Mouse (Mus musculus): ENCODE results near the gene Arap2. TPM values are rescaled to one million over a fixed set of nuclear protein-coding genes. Genes with fewer than 3 reads are reported as not detected.

The Arap2 gene
- polyA plus RNA-seq, 1 experiment from 2014 or later: 2.1 TPM

DNA sequence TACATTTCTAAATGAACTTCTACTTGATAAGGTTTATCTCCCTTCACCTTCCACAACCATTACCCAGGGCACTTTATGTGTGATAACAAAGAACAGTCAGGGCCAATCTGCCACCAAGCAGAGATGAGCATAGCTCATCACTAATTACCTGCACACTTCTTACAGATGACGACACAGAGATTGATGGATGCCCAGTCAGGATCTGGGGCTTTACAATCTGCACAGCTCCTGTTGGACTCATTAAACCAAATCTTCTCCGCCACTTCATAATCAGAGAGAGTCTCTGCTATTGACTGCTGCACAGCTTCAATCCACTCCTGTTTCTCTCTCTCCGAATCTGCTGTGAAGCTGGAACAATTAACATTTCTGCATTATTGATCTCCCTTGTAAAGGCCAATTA lies 82.8 kb downstream of the Arap2 start:
- Histone ChIP-seq H3K27ac (replicated peaks) (no peak overlapping the region), H3K4me2 (no peak overlapping the region), H3K9me3 (replicated peaks) (no peaks in the 10 kb centered on the region), H3K36me3 (replicated peaks) (no peaks in the 10 kb centered on the region), H3K4me1 (replicated peaks) (no peaks in the 10 kb centered on the region), H3K27me3 (no peaks in the 10 kb centered on the region), H3K9ac (no peak overlapping the region), H3K4me3 (replicated peaks) (no peak overlapping the region)
- no peak for ATAC-seq (ENCODE audit: insufficient read depth)
- WGBS (ENCODE audit: insufficient replicate concordance): 63% methylated on average over 3 of the region's 3 CpGs

DNA sequence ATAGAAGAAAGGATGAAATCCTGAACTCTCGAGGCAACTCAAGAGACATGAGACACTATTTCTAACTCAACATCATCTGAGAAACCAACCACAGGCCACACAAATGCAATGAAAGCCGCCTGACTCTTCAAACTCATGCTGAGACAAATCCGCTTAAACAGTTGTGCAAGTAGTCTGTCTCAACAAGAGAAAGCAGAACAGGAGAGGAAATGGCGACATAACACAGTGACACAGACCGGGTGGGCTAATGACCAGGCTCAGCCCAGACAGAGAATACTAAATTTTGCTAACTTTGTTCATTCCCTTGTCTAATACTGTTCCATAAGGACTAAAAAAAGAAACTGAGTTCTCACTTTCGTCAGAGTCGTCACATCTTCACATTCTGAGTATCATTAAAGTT lies 88.6 kb downstream of the Arap2 start:
- H3K4me2 ChIP-seq: no peak overlapping the region

DNA sequence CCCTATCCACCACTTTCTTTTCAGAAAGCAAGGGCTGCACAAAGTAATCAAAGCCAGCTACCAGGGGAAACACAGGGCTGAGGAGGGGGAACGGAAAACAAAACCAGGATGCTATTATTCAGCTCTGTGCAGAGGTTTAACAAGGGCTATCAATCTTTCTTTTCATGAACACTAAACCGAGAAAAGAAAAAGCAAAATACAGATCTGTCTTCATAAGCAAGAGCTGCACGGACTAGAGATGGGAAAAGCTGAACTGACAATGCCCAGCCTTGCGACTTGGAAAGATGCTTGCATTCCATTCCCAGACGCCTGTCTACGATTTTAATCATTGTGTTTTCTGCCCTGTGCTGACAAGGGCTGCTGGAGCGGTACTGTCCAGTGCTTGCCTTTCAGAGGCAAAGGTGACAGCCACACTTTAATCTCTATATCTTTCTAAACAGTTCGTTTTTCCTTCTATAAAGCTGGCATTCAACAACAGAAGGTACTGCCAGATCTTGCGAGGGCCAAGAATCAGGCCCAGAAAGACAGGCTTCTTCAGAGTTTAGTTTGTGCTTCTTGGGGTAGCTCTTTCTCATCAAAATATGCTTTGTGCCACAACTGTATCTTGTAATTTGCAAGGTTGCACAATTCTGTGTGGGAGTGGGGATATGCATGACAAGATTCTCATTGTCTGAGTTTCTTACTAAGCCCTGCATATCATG lies 93.1 kb downstream of the Arap2 start:
- no peaks in the 10 kb centered on the region for H3K9me3 ChIP-seq (replicated peaks)
- H3K27me3 ChIP-seq: no peaks in the 10 kb centered on the region
- WGBS (ENCODE audit: insufficient replicate concordance): 44% methylated on average over 9 of the region's 9 CpGs
- no peak for ATAC-seq (ENCODE audit: insufficient read depth)
- no peak overlapping the region for H3K4me2 ChIP-seq
- no peaks in the 10 kb centered on the region for H3K4me1 ChIP-seq (replicated peaks)
- no peak overlapping the region for H3K27ac ChIP-seq (replicated peaks)
- no peak overlapping the region for H3K9ac ChIP-seq
- H3K4me3 ChIP-seq (replicated peaks): no peak overlapping the region
- H3K36me3 ChIP-seq (replicated peaks): no peaks in the 10 kb centered on the region

More for the DNA sequence above, 88.6 kb downstream of the Arap2 start:
- no peaks in the 10 kb centered on the region for H3K9me3 ChIP-seq (replicated peaks)
- no peaks in the 10 kb centered on the region for H3K27me3 ChIP-seq
- no peak for ATAC-seq (ENCODE audit: insufficient read depth)
- H3K9ac ChIP-seq: no peak overlapping the region
- H3K4me1 ChIP-seq (replicated peaks): no peaks in the 10 kb centered on the region
- no peak overlapping the region for H3K4me3 ChIP-seq (replicated peaks)
- H3K36me3 ChIP-seq (replicated peaks): no peaks in the 10 kb centered on the region
- WGBS (ENCODE audit: insufficient replicate concordance): 61% methylated on average over 7 of the region's 7 CpGs
- H3K27ac ChIP-seq (replicated peaks): no peak overlapping the region

DNA sequence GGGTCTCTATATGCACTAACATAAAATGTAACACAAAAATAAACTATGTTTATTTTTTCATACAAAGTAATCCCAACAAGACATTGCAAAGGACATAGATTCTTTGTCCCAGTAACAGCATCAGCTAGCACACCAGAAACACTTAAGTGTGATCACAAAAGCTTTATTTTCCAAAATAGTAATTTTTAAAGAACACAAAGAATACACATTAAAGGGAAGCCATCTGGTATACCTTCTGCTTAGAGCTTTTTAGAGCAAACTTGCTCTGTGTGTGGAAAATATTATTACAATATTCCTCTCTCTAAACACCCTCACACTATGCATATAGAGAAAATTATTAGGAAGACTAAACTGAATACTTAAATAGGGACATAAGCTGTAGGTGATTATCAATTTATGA lies 100.6 kb downstream of the Arap2 start:
- Histone ChIP-seq H3K9me3 (replicated peaks) (no peaks in the 10 kb centered on the region), H3K4me3 (replicated peaks) (no peak overlapping the region), H3K4me2 (no peak overlapping the region), H3K9ac (no peak overlapping the region), H3K27ac (replicated peaks) (no peak overlapping the region), H3K4me1 (replicated peaks) (no peaks in the 10 kb centered on the region), H3K36me3 (replicated peaks) (no peaks in the 10 kb centered on the region), H3K27me3 (no peaks in the 10 kb centered on the region)
- no peak for ATAC-seq (ENCODE audit: insufficient read depth)

DNA sequence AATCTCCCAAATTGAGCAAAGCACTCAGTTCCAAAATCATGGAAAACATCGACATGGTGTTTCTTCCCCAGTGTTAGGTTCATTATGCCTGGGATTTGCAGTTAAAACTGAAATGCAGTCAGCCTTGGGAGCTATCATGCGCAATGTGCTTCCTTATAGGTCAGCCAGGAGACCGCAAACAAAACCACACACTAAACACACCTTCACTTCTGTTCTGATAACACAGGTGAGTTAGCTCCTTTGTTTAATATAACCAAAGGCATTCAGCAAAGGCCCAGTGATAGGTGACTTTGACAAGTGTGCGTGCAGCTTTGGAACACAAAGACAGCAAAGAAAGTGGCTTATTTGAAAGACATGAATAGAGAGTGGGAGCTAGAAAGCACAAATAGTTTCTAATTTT lies 101.1 kb downstream of the Arap2 start:
- H3K9ac ChIP-seq: no peak overlapping the region
- no peaks in the 10 kb centered on the region for H3K9me3 ChIP-seq (replicated peaks)
- no peaks in the 10 kb centered on the region for H3K27me3 ChIP-seq
- H3K4me1 ChIP-seq (replicated peaks): no peaks in the 10 kb centered on the region
- no peak overlapping the region for H3K27ac ChIP-seq (replicated peaks)
- no peak overlapping the region for H3K4me3 ChIP-seq (replicated peaks)
- H3K4me2 ChIP-seq: no peak overlapping the region
- H3K36me3 ChIP-seq (replicated peaks): no peaks in the 10 kb centered on the region
- WGBS (ENCODE audit: insufficient replicate concordance): 68% methylated on average over 4 of the region's 4 CpGs
- ATAC-seq (ENCODE audit: insufficient read depth): no peak

DNA sequence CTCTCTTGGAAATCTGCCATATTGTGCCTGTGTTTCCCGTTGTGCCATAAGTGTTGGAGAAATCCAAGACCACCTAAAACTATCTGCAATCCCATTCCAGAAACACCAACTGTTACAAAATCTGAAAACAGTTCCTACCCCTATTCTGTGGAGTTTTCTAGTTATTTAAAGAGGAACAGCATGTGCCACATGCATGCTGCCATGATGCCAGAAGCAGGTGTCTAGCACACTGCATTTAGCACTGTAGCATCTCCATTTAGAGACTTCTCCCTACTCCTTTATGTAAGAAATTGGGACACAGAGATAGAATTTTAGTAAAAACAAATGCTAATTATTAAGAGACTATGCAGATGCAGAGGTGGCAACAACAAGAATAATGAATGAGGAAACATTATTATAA lies 102.8 kb downstream of the Arap2 start:
- Histone ChIP-seq H3K4me3 (replicated peaks) (no peak overlapping the region), H3K27ac (replicated peaks) (no peak overlapping the region), H3K4me1 (replicated peaks) (no peaks in the 10 kb centered on the region), H3K4me2 (no peak overlapping the region), H3K36me3 (replicated peaks) (no peaks in the 10 kb centered on the region), H3K9ac (no peak overlapping the region), H3K27me3 (no peaks in the 10 kb centered on the region), H3K9me3 (replicated peaks) (no peaks in the 10 kb centered on the region)
- whole genome bisulfite sequencing (ENCODE audit: insufficient replicate concordance): 63% methylated on average over 1 of the region's 1 CpGs
- no peak for ATAC-seq (ENCODE audit: insufficient read depth)

DNA sequence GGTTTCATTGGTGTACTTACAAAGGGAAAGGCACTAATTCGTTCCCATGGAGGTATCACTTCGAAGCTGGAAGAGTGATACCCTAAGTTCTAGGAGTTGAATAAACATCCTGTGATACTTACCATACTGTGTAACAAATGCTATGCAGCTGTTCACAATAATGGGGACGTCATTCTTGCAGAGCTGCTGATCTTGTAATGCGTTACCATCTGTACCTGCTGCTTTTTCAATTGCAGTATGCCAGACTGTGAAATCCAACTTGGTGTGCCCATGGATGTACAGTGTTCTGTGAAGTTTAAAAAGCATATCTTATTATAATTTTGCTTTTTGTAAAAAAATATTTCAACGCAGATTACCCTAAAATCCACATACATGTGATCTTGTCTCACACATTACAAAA lies 112.0 kb downstream of the Arap2 start:
- no peaks in the 10 kb centered on the region for H3K4me1 ChIP-seq (replicated peaks)
- WGBS (ENCODE audit: insufficient replicate concordance): 55% methylated on average over 5 of the region's 5 CpGs
- H3K4me3 ChIP-seq (replicated peaks): no peak overlapping the region
- H3K9me3 ChIP-seq (replicated peaks): no peaks in the 10 kb centered on the region
- no peaks in the 10 kb centered on the region for H3K36me3 ChIP-seq (replicated peaks)
- H3K9ac ChIP-seq: no peak overlapping the region
- no peaks in the 10 kb centered on the region for H3K27me3 ChIP-seq
- no peak overlapping the region for H3K27ac ChIP-seq (replicated peaks)
- no peak for ATAC-seq (ENCODE audit: insufficient read depth)
- H3K4me2 ChIP-seq: no peak overlapping the region

DNA sequence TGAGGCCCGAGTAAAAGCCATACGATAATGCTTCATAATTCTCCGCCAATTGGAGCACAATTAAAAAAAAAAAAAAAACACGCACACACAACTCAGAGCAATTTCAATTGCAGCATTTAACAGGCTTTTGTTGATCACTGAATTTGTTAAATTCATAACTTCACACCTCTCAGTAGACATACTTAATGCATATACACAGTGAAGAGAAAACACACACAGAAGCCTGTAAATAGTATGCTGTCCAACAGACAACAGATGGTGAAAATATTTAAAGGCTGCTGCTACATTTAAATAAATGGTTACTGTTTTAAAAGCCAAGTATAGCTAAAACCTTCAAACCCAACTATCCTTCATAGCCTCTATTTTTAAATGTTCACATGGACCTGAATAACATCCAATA lies 123.6 kb downstream of the Arap2 start:
- no peak overlapping the region for H3K4me3 ChIP-seq (replicated peaks)
- ATAC-seq (ENCODE audit: insufficient read depth): no peak
- H3K4me1 ChIP-seq (replicated peaks): no peaks in the 10 kb centered on the region
- 73% methylated on average over 4 of the region's 4 CpGs for WGBS (ENCODE audit: insufficient replicate concordance)
- no peaks in the 10 kb centered on the region for H3K9me3 ChIP-seq (replicated peaks)
- no peak overlapping the region for H3K4me2 ChIP-seq
- no peak overlapping the region for H3K9ac ChIP-seq
- H3K27ac ChIP-seq (replicated peaks): no peak overlapping the region
- H3K36me3 ChIP-seq (replicated peaks): no peaks in the 10 kb centered on the region
- H3K27me3 ChIP-seq: no peaks in the 10 kb centered on the region

DNA sequence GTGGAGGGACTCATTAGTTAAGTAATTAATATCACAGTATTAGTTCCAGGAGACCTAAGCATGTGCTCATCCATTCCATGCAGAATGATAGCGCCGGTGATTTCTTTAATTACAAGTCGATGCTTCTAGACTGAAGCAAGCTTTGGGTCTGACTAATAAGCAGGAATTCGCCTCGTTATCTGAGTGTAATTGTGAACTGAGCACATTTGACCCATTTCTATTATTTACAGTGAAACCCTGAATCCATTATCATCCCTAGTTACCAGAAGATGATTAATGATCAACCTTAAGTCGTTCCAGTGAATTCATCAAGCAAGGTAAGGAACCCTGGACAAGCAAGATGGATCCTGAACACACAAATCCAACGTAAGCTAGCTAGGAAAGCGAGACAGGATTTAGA lies 125.5 kb downstream of the Arap2 start:
- H3K4me1 ChIP-seq (replicated peaks): no peaks in the 10 kb centered on the region
- H3K9ac ChIP-seq: no peak overlapping the region
- no peaks in the 10 kb centered on the region for H3K36me3 ChIP-seq (replicated peaks)
- no peak for ATAC-seq (ENCODE audit: insufficient read depth)
- H3K27ac ChIP-seq (replicated peaks): no peak overlapping the region
- H3K9me3 ChIP-seq (replicated peaks): no peaks in the 10 kb centered on the region
- WGBS (ENCODE audit: insufficient replicate concordance): 70% methylated on average over 8 of the region's 8 CpGs
- no peak overlapping the region for H3K4me2 ChIP-seq
- no peak overlapping the region for H3K4me3 ChIP-seq (replicated peaks)
- no peaks in the 10 kb centered on the region for H3K27me3 ChIP-seq

DNA sequence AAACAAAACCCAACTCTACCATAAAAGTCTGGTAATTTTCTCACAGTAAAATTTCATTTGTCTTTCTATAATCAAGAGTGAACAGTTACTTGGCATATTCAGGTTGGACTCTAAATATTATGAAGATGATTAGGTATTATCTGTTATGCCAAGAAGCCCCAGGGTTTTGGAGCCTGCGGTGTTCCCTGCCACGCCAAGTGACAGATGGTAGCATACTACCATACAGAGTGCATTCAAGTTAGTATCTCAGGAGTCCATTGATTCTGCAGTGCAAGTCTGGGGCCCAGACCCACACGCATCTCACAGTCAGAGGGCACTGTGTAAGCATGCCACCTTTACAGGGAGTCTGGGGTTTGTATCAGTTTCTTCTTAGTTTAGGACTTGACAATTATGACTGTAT lies 129.6 kb downstream of the Arap2 start:
- WGBS (ENCODE audit: insufficient replicate concordance): 67% methylated on average over 3 of the region's 3 CpGs
- no peak for ATAC-seq (ENCODE audit: insufficient read depth)

DNA sequence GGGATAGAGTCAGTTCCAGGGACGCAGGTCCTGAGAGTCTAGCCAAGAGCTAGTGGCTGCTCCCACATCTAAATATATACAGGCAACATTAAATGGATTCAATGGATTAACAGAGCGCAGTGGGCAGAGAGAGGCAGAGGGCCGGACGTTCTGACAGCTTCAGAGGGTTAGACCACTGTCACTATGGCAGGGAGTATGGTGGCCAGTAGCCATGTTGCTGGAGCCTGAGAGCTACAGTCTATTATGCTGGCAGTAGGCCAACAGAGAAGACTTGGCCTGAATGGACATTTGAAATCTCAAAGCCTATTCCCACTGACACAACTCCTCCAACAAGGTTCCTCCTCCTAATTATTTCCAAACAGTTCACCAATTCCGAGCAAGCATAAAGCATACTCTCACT lies 137.1 kb downstream of the Arap2 start:
- Histone ChIP-seq H3K4me1 (replicated peaks) (no peaks in the 10 kb centered on the region), H3K4me2 (no peak overlapping the region), H3K27me3 (no peaks in the 10 kb centered on the region), H3K4me3 (replicated peaks) (no peak overlapping the region), H3K9ac (no peak overlapping the region), H3K9me3 (replicated peaks) (no peaks in the 10 kb centered on the region), H3K27ac (replicated peaks) (no peak overlapping the region), H3K36me3 (replicated peaks) (no peaks in the 10 kb centered on the region)
- 69% methylated on average over 5 of the region's 5 CpGs for WGBS (ENCODE audit: insufficient replicate concordance)
- ATAC-seq (ENCODE audit: insufficient read depth): no peak

More for the DNA sequence above, 129.6 kb downstream of the Arap2 start:
- Histone ChIP-seq H3K4me1 (replicated peaks) (no peaks in the 10 kb centered on the region), H3K9ac (no peak overlapping the region), H3K36me3 (replicated peaks) (no peaks in the 10 kb centered on the region), H3K27me3 (no peaks in the 10 kb centered on the region), H3K4me2 (no peak overlapping the region), H3K4me3 (replicated peaks) (no peak overlapping the region), H3K27ac (replicated peaks) (no peak overlapping the region), H3K9me3 (replicated peaks) (no peaks in the 10 kb centered on the region)

DNA sequence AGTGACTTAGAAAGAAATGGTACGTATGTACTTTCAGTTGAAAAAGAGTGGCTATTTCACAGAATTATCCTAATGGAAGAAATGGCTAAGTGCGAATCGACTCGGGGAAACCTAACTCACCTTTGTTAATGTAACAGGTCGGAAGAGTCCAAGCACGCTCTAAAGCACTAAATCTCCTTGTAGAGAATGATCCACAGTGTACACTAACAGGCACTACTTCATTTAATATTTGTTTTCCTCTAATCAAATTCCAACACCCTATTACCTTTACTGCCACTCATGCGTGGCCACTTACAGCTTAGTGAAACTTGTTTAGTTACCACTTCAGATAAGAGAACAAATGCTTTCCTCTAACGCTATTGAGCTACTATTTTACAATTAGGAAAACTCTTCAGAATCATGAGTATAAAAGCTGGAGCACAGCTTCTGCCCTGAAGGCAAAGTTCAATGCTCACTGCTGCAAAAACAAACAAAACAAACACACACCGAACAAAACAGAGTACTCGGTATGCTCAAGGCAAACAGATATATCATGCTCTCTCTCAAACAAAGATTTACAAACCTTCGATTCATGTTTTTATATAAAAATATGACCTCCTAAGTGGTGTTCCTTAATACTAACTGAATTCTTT lies 143.0 kb downstream of the Arap2 start:
- WGBS (ENCODE audit: insufficient replicate concordance): 76% methylated on average over 11 of the region's 11 CpGs
- no peaks in the 10 kb centered on the region for H3K4me1 ChIP-seq (replicated peaks)
- no peak overlapping the region for H3K9ac ChIP-seq
- 0 out of 2 replicates have a peak, but pooled peaks have one; percentile 37 for ATAC-seq (ENCODE audit: insufficient read depth)
- no peaks in the 10 kb centered on the region for H3K27me3 ChIP-seq
- H3K4me3 ChIP-seq (replicated peaks): no peak overlapping the region
- H3K27ac ChIP-seq (replicated peaks): no peak overlapping the region
- H3K36me3 ChIP-seq (replicated peaks): no peaks in the 10 kb centered on the region
- no peaks in the 10 kb centered on the region for H3K9me3 ChIP-seq (replicated peaks)
- H3K4me2 ChIP-seq: no peak overlapping the region

Measured in liver, embryonic 15.5 days (tissue).